Mouse (Mus musculus) urinary bladder, adult 18-20 months (tissue): ENCODE measurements around the gene Olfr267.

Source experiments
- DNase-seq, 2 experiments: peaks; one replicate each; pipeline ENCODE4 v3.0.0; 2022; ENCODE audit warnings: low spot score in 2 of 2, mixed read lengths in 2 of 2

The Olfr267 gene

GRCm38 (mm10) chr4:58787616-58788015 is at the start of gene Olfr267:
Gene Olfr267, minus strand, starts transcription at chr4:58787716.
- DNase-seq = no peak

- no peak for DNase-seq
Measured at GRCm38 (mm10) chr4:58832908-58833307, 45.4 kb upstream of the Olfr267 start.

GRCm38 (mm10) chr4:58825921-58826320 is 38.4 kb upstream of the Olfr267 start:
- no peak for DNase-seq

- no peak for DNase-seq
Measured at GRCm38 (mm10) chr4:58786659-58787058, 857 bp downstream of the Olfr267 start.

GRCm38 (mm10) chr4:58763417-58763816 is 24.1 kb downstream of the Olfr267 start:
- DNase-seq = no peak

- no peak for DNase-seq
Measured at GRCm38 (mm10) chr4:58749510-58749909, 38.0 kb downstream of the Olfr267 start.

GRCm38 (mm10) chr4:58749101-58749500 is 38.4 kb downstream of the Olfr267 start:
- DNase-seq = peak; percentile 27 to 56

GRCm38 (mm10) chr4:58745583-58746222 is 41.8 kb downstream of the Olfr267 start:
- peak; percentile 19 to 31 for DNase-seq

GRCm38 (mm10) chr4:58736867-58737633 is 50.5 kb downstream of the Olfr267 start:
- no peak for DNase-seq
